Mouse (Mus musculus): ENCODE data around the gene Adora1.
A peak's percentile ranks its signal among the peaks of the same experiment; 100 is the strongest.

- TF ChIP-seq EP300 (IDR thresholded peaks at IDR 0.05; ENCODE audit: low read depth) (no peak), CTCF (IDR thresholded peaks at IDR 0.05; ENCODE audit: low read depth) (peak; percentile 40)
Measured at GRCm38 (mm10) chr1:134281563-134281962, 46.3 kb upstream of the Adora1 start.

All from liver, embryonic 14.5 days (tissue).